Mouse (Mus musculus) stomach, postnatal 0 days (tissue): ENCODE results near the gene Sgca.

ENCODE experiments used
- CTCF ChIP-seq: IDR thresholded peaks from 2 replicates; pipeline ENCODE4 v1.5.1; 2016; ENCODE audit warnings: antibody characterized with exemption, low read depth, mild to moderate bottlenecking, moderate library complexity
- EP300 ChIP-seq: optimal IDR thresholded peaks from 2 replicates; pipeline ENCODE3; 2016; ENCODE audit warnings: antibody characterized with exemption

DNA sequence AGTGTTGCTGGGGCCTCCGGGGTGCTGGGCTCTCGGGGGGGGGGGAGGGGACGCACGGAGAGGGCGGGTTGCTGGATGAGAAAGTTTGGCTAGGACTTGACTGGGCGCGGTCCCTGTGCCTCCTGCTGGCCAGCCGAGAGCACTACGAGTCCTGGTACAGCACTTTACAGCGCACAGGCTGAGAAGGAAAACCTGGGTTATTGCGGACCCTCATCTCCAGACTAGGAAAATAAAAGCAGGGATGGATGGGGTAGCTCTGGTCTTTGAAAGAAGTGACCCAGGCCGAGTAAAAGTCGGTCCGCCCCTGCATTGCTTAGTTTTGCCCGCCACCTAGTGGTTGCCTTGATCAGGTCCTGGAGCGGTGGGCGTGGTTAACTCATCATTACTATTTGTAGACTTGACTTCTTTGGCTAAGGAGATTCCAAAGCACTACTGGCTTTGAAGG, 39.3 kb downstream of the Sgca start:
- no peak for TF ChIP-seq EP300
- TF ChIP-seq CTCF = peak; percentile 94
